Mouse (Mus musculus): ENCODE measurements around the gene Ewsr1.
A peak's percentile ranks its signal among the peaks of the same experiment; 100 is the strongest.

Gene Ewsr1

DNA sequence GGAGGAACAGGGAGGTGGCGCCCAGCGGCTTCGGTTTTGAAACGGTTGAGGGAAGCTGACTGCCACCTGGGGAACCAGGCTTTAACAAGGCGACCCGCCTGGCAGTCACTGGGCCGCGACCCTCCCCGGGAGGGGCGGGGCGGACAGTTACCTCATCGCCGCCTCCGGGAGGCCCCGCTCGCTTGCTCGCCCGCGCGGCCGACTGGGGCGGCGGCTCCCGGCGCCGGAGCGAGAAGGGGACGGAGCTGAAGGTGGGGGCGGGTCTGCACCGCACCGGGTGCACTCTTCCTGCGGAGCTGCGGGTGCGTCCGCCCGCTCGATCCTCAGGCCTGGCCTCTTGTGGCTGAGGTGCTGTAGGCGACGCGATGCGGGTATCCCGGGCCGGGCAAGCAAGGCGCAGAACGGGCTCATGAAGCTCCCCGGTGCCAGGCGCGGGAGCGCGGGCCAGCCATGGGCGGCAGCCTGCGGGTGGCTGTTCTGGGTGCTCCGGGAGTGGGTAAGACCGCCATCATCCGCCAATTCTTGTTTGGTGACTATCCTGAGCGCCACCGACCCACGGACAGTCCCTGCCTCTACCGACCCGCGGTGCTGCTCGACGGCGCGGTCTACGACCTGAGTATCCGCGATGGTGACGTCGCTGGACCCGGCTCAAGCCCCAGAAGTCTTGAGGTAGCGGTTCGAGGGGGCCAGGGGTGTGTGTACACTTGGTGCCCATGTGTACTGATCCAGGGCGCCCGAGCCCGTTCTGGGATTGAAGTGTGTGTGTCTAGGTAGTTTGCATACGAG lies 41.0 kb downstream of the Ewsr1 start, which contains the start of gene Rasl10a:
Gene Rasl10a, plus strand, starts transcription at position 273 of the 786 bp plus-strand sequence.
- DNase-seq: peak; percentile 53 to 74

DNA sequence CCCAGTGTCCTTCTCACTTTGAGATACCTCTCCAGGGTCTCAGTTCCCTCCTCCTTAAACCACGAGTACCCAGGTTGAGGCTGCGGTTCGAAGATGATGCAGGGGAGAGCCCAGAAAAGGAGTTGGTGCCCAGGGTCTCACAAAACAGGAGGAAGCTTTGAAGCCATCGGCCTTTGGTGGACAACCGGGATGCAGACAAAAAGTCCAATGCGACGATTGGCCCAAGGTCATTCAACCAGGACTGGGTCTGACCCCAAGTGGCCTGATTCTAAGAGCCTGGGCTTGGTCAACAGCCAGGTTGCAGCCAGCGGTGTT lies 41.6 kb downstream of the Ewsr1 start:
- DNase-seq: no peak

DNA sequence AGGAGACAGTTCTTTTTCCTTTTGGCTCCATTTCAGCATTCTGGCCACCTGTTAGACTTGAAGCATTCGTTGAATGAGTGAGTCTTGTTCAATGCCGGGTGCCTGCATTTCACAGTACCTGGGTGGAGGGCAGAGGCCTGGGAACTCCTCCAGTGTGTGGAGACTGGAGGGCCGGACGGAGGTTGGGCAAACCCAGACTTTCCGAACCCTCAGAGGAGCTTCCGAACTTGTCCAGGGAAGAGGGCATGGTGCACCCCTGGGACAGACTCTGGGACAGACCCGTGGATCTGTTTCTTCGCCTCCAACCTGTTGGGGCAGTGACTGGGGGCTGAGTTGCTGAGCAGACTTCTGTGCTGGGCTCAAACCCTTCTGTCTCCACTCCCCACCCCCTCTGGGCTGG lies 42.0 kb downstream of the Ewsr1 start:
- no peak for DNase-seq

GRCm38 (mm10) chr11:5055945-5056938 lies 42.8 kb downstream of the Ewsr1 start:
- no peak for DNase-seq

DNA sequence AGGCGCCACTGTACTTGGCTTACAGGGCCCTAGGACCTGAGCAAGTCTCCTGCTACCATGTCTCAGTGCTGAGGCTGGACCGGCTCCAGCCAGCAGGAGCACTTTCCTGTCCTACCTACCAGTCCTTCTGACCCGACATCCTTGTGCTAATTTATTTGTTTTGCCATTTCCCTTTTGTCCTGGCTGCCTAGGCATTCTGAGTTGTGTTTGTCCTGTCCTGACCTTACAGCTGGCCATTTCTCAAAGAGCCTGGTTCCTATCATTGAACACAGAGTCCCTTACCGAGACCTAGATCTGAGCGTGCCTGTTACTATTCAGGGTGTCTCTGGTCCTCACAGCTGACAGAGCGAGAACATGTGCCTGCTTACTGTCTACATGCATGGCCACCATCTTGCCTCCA lies 44.2 kb downstream of the Ewsr1 start:
- peak; percentile 41 to 67 for DNase-seq

- DNase-seq: no peak
These were observed 44.9 kb downstream of the Ewsr1 start for GRCm38 (mm10) chr11:5054151-5054550.

DNA sequence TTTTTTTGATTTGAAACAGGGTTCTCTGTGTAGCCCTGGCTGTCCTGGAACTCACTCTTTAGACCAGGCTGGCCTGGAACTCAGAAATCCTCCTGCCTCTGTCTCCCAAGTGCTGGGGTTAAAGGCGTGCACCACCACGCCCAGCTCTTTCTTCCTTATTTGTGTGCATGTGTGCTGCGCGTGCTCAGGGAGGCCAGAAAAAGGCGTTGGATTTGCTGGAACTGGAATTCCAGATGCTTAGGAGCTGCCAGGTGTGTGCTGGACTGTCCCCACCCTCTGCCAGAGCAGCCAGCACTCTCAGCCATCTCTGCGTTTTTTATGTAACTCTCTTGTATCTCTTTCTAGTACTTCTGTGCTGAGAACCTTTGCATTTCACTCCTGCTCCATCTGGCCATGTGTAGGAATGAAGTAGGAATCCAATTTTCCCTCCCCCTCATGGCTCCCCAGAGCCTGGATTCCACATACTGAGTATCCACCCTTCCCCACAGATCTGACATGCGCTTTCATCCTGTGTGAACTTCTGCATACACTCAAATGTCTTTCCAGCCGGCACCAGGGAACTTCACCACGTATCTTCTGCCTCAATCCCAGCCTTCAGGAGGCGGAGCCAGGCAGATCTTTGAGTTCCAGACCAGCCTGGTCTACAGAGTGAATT lies 46.7 kb downstream of the Ewsr1 start:
- no peak for DNase-seq

DNA sequence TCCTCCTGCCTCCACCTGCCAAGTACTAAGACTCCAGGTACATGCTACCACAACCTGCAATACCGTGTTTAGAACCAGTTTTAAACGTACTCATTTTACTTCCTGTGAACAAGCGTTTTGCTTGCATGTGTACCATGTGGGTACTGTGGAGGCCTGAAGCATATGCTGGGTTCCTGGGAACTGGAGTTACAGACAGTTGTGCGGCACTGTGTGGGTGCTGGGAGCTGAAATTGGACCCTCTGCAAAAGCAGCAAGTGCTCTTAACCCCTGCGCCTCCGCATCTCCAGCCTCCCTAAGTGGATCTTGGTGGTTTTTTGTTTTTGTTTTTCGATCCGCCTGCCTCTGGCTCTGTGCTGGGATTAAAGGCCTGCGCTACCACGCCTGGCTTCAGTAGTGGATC lies 47.4 kb downstream of the Ewsr1 start:
- no peak for DNase-seq

DNA sequence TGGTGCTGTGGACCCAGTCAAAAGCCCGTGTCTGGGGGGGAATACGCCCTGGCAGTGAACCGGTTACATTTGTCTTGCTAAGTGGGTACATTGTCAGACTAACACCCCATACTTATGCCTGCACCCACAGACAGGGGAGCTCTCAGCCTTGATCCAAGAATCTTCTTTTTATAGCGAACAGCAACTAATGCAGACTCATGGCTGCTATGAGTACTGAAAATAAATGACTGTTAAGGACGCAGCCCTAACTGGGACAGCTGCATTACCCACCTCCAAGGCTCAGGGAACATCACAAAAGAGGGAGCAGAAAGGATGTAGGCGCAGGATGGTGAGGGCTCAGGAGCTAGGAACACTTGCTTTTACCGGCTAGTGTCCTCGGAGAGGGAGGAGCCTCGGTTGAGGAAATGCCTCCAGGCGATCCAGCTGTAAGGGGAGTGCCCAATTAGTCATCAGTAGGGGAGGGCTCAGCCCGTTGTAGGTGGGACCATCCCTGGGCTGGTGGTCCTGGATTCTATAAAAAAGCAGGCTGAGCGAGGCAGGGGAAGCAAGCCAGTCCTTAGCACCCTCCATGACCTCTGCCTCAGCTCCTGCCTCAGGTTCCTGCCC lies 52.6 kb downstream of the Ewsr1 start:
- DNase-seq: no peak

DNA sequence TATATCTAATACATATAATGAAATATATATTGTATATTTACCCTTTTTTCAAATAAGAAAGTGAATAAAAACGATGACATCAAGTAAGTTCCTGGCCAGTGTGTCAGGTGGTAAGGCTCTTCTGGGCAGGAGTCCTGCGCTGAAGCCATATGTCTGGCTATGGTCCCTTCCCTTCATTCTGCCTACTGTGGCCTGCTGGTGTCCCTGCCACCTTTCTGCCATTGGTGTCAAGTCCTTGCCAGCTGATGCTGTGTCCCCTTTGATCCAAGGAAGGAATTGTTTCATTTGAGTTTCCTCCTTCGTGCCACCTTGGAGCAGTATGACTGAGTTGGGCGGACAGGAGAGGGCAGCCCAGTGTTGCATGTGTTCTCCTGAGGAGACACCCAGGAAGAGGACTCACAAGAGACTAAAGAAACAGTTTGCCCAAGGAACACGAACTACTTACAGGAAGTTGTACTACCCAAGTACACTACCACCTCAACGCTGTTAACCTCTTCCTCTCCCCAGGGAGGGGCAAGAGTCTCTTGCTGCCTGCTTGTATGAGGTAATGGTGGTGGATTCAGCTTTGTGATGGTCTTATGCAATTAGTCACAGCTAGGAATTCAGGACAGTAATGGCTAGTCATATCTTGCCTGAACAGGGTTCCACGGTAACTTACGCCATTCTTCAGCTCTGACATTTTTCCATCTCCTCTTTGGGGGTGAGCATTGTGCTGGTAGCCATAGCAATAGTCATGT lies 56.3 kb downstream of the Ewsr1 start:
- no peak for DNase-seq

GRCm38 (mm10) chr11:5041144-5041780 lies 57.8 kb downstream of the Ewsr1 start:
- DNase-seq: no peak

- no peak for DNase-seq
These were observed 58.5 kb downstream of the Ewsr1 start for GRCm38 (mm10) chr11:5040585-5040984.

- DNase-seq: peak; percentile 60 to 73
These were observed 61.8 kb downstream of the Ewsr1 start for GRCm38 (mm10) chr11:5037146-5037854.

DNA sequence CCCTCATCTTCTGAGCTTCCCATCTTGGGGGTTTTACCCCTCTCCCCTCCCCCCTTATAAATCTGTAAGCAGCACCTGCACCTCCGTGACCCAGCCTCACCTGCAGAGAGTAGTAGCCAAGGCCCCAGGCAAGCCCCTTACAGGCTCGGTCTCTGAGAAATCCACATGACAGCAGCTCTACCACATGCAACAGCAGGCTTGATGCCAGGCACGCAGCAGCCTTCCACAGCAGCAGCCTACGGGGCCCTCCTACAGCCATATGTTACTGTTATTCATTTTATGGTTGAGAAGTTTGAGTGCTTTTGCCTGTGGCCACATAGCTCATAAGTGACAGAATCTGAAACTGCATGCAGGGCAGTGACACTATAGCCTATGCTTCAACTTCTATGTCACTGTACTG lies 63.6 kb downstream of the Ewsr1 start:
- no peak for DNase-seq

DNA sequence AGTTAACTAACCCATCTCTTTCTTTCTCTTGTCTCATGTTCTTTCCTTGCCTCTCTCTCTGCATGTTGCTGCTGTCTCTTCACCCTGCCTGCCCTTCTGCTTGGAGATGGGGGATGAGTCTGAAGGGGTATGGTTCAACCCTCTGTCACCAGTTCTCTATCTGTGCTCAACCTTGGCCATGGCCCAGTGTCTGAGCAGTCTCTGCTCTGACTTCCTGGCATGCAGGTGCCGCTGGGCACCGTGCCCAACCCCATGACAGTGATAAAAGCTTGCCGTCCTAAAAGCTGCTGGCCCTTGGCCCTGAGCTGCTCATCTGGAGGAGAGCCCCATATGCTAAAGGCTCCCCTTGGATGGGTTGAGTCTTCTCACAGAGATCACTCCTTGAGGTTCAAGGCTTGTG lies 65.9 kb downstream of the Ewsr1 start:
- peak; percentile 58 to 79 for DNase-seq

- DNase-seq: no peak
These were observed 66.4 kb downstream of the Ewsr1 start for GRCm38 (mm10) chr11:5032706-5033105.

DNA sequence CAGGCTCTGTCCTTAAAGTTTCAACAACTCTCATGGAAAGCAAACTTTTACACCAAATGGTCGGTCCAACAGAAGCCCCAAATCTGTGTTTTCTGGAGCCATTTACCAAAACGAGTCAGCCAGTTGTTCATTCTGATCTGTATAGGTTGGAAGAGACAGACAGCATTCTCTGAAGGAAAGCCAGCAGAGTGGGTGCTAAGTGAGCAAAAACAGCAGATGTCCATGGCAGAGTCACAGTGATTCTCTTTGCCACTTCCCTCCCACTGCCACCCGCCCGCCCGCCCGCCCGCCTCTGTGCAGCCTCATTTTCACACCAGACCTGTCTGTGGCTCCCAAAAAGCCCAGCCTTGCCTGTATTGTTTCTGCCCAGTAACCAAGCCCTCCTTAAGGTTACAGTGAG lies 70.8 kb downstream of the Ewsr1 start:
- no peak for DNase-seq

DNA sequence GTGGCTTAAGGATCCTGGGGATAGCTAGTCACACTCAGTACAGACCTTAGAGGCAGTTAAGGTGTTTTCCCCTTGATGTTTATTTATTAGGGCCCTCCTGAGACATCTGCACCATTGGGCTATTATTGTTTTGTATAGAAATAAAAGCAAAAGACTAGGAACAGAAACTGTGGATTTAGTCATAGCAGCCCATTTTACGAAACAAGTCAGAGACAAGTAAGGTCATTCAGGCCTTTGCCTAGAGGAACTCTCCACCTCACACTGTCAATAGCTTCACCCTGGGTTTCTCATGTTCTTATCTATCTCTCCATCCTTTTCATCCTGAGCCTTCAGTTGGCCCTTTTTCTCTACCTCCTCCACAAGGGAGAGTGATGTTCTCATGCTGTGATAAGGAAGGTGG lies 74.0 kb downstream of the Ewsr1 start:
- DNase-seq: no peak
